Mouse (Mus musculus) thymus, adult 2 months (tissue): ENCODE data around the gene Usf1. TPM values are rescaled to one million over a fixed set of nuclear protein-coding genes. Genes with fewer than 3 reads are reported as not detected.

Experiments used
- DNase-seq: peaks from one replicate; pipeline ENCODE4 v3.0.0; 2021
- H3K27ac ChIP-seq: fragments of 200-500 bp; 2 replicates; pipeline ENCODE4 v1.5.1; 2012; ENCODE audit warnings: low read length, control low read depth; ENCODE audit not compliant: control insufficient read depth, insufficient read depth
- H3K27me3 ChIP-seq: fragments of 200-500 bp; 2 replicates; pipeline ENCODE4 v1.6.1; 2012; ENCODE audit warnings: mild to moderate bottlenecking, low read length, moderate library complexity, mixed read lengths; ENCODE audit not compliant: control insufficient read depth, insufficient read depth
- H3K36me3 ChIP-seq: fragments of 200-500 bp; 2 replicates; pipeline ENCODE4 v1.6.1; 2012; ENCODE audit warnings: mild to moderate bottlenecking, low read length, moderate library complexity; ENCODE audit not compliant: control insufficient read depth, insufficient read depth
- H3K4me1 ChIP-seq: fragments of 200-500 bp; replicated peaks from 2 replicates; pipeline ENCODE4 v1.6.1; 2012; ENCODE audit warnings: low read length; ENCODE audit not compliant: control insufficient read depth, insufficient read depth
- H3K4me3 ChIP-seq: fragments of 200-500 bp; 2 replicates; pipeline ENCODE4 v1.5.1; 2012; ENCODE audit warnings: mild to moderate bottlenecking, low read length, control low read depth, moderate library complexity; ENCODE audit not compliant: control insufficient read depth, insufficient read depth
- CTCF ChIP-seq: fragments of 200-500 bp; IDR thresholded peaks from 2 replicates; pipeline ENCODE4 v1.5.1; 2012; ENCODE audit warnings: mild to moderate bottlenecking, control low read depth, low read length, moderate library complexity, borderline replicate concordance; ENCODE audit not compliant: control insufficient read depth, poor library complexity, insufficient read depth; ENCODE audit errors: extremely low read depth
- POLR2A ChIP-seq: fragments of 200-500 bp; IDR thresholded peaks from 2 replicates; pipeline ENCODE4 v1.6.1; 2012; ENCODE audit warnings: mild to moderate bottlenecking, low read length, control low read depth, moderate library complexity; ENCODE audit not compliant: control insufficient read depth, poor library complexity, insufficient read depth; ENCODE audit errors: extremely low read depth
- WGBS: fragments of 180-500 bp; shearing (Covaris S2); methylation state at CpG from one replicate; pipeline ENCODE4 v1.1.7; 2018; 5-methylcytosine and 5-hydroxymethylcytosine counted together
- polyA plus RNA-seq: library from polyadenylated mRNA; depleted of rRNA; stranded (reverse); fragments of >200 nt; gene quantifications from 2 replicates; pipeline ENCODE4 v1.2.3, GENCODE M21; 2012

Gene Usf1
- polyA plus RNA-seq, 1 experiment = 177 TPM

- Histone ChIP-seq H3K4me1 (peaks cover 5% of the 10 kb centered on the region; the same call in 1 of the 2 replicates), H3K4me3 (no peak overlapping the region), H3K27me3 (no peaks in the 10 kb centered on the region), H3K36me3 (no peaks in the 10 kb centered on the region), H3K27ac (no peak overlapping the region)
- 89% methylated on average over 5 of the region's 5 CpGs for WGBS
- TF ChIP-seq POLR2A (no peak), CTCF (no peak)
- DNase-seq = no peak
Observed at GRCm38 (mm10) chr1:171445050-171445449, 33.9 kb downstream of the Usf1 start.

- Histone ChIP-seq H3K36me3 (no peaks in the 10 kb centered on the region), H3K27me3 (no peaks in the 10 kb centered on the region), H3K4me1 (no peaks in the 10 kb centered on the region), H3K4me3 (no peak overlapping the region), H3K27ac (no peak overlapping the region)
- 77% methylated on average over 7 of the region's 7 CpGs for WGBS
- TF ChIP-seq POLR2A = no peak
- no peak for TF ChIP-seq CTCF
- DNase-seq = no peak
Observed at GRCm38 (mm10) chr1:171446854-171447253, 35.7 kb downstream of the Usf1 start.

GRCm38 (mm10) chr1:171447692-171448091 is 36.6 kb downstream of the Usf1 start:
- DNase-seq = no peak
- Histone ChIP-seq H3K4me1 (no peaks in the 10 kb centered on the region), H3K4me3 (no peak overlapping the region), H3K36me3 (no peaks in the 10 kb centered on the region), H3K27ac (no peak overlapping the region), H3K27me3 (no peaks in the 10 kb centered on the region)
- TF ChIP-seq POLR2A = no peak
- TF ChIP-seq CTCF = no peak
- 33% methylated on average over 10 of the region's 10 CpGs for WGBS

GRCm38 (mm10) chr1:171450062-171450461 is 38.9 kb downstream of the Usf1 start:
- no peak overlapping the region for H3K4me3 ChIP-seq
- H3K36me3 ChIP-seq = no peaks in the 10 kb centered on the region
- no peaks in the 10 kb centered on the region for H3K4me1 ChIP-seq
- H3K27me3 ChIP-seq = no peaks in the 10 kb centered on the region
- DNase-seq = no peak
- 89% methylated on average over 11 of the region's 11 CpGs for WGBS
- TF ChIP-seq POLR2A = no peak
- no peak for TF ChIP-seq CTCF
- no peak overlapping the region for H3K27ac ChIP-seq

GRCm38 (mm10) chr1:171451001-171451400 is 39.9 kb downstream of the Usf1 start:
- WGBS = 83% methylated on average over 10 of the region's 10 CpGs
- Histone ChIP-seq H3K4me1 (no peaks in the 10 kb centered on the region), H3K27me3 (no peaks in the 10 kb centered on the region), H3K36me3 (no peaks in the 10 kb centered on the region), H3K27ac (no peak overlapping the region), H3K4me3 (no peak overlapping the region)
- DNase-seq = no peak
- TF ChIP-seq POLR2A (no peak), CTCF (no peak)

- Histone ChIP-seq H3K4me1 (no peaks in the 10 kb centered on the region), H3K27ac (no peak overlapping the region), H3K27me3 (no peaks in the 10 kb centered on the region), H3K4me3 (no peak overlapping the region), H3K36me3 (no peaks in the 10 kb centered on the region)
- whole genome bisulfite sequencing = 79% methylated on average over 5 of the region's 5 CpGs
- TF ChIP-seq CTCF (no peak), POLR2A (no peak)
- DNase-seq = no peak
Observed at GRCm38 (mm10) chr1:171452522-171452921, 41.4 kb downstream of the Usf1 start.

GRCm38 (mm10) chr1:171452923-171453322 is 41.8 kb downstream of the Usf1 start:
- TF ChIP-seq POLR2A (no peak), CTCF (no peak)
- DNase-seq = no peak
- Histone ChIP-seq H3K4me1 (no peaks in the 10 kb centered on the region), H3K4me3 (no peak overlapping the region), H3K36me3 (no peaks in the 10 kb centered on the region), H3K27ac (no peak overlapping the region), H3K27me3 (no peaks in the 10 kb centered on the region)
- WGBS = 94% methylated on average over 5 of the region's 5 CpGs
